Mouse (Mus musculus) forebrain, embryonic 15.5 days (tissue): ENCODE results near the gene M1ap. TPM values are rescaled to one million over a fixed set of nuclear protein-coding genes. Genes with fewer than 3 reads are reported as not detected.

ENCODE experiments used
- ATAC-seq: fragments of 200-750 bp; cut with Nextera tagmentation; replicated peaks from 2 replicates; pipeline ENCODE4 v1.8.0; 2017; ENCODE audit warnings: mild to moderate bottlenecking, moderate TSS enrichment, moderate library complexity
- H3K27ac ChIP-seq: fragments of 300-500 bp; sonication (generic); replicated peaks from 2 replicates; pipeline ENCODE4 v1.5.1; 2015; ENCODE audit warnings: mild to moderate bottlenecking, inconsistent platforms
- H3K27me3 ChIP-seq: fragments of 300-500 bp; sonication (generic); 2 replicates; pipeline ENCODE4 v1.6.1; 2015; ENCODE audit warnings: inconsistent platforms
- H3K36me3 ChIP-seq: fragments of 300-500 bp; sonication (generic); 2 replicates; pipeline ENCODE4 v1.6.1; 2015; ENCODE audit warnings: mild to moderate bottlenecking, inconsistent platforms
- H3K4me1 ChIP-seq: fragments of 300-500 bp; sonication (generic); 2 replicates; pipeline ENCODE4 v1.6.1; 2015; ENCODE audit warnings: inconsistent platforms
- H3K4me2 ChIP-seq: fragments of 300-500 bp; sonication (generic); replicated peaks from 2 replicates; pipeline ENCODE4 v1.6.1; 2015; ENCODE audit warnings: mild to moderate bottlenecking, inconsistent platforms
- H3K4me3 ChIP-seq: fragments of 300-500 bp; sonication (generic); 2 replicates; pipeline ENCODE4 v1.5.1; 2015; ENCODE audit warnings: mild to moderate bottlenecking, inconsistent platforms
- H3K9ac ChIP-seq: fragments of 300-500 bp; sonication (generic); replicated peaks from 2 replicates; pipeline ENCODE4 v1.6.1; 2015; ENCODE audit warnings: mild to moderate bottlenecking, inconsistent platforms
- H3K9me3 ChIP-seq: fragments of 300-500 bp; sonication (generic); 2 replicates; pipeline ENCODE4 v1.6.1; 2016; ENCODE audit warnings: inconsistent platforms
- WGBS: fragments of 180-500 bp; shearing (Covaris S2); methylation state at CpG from one replicate; pipeline ENCODE4 v1.1.7; 2015; ENCODE audit warnings: mixed read lengths; 5-methylcytosine and 5-hydroxymethylcytosine counted together
- polyA plus RNA-seq: library from polyadenylated mRNA; unstranded; fragments of >200 nt; fragmentation: Nextera tagmentation; extraction: Ambion mirVana; gene quantifications from 2 replicates; pipeline ENCODE4 v1.2.1, GENCODE M21; 2015

Gene M1ap
- polyA plus RNA-seq, 1 experiment from 2014 or later: not detected

GRCm38 (mm10) chr6:82998326-82998725 is 51.6 kb downstream of the M1ap start:
- no peak overlapping the region for H3K4me2 ChIP-seq
- no peak overlapping the region for H3K9ac ChIP-seq
- ATAC-seq: no peak
- H3K27me3 ChIP-seq: 0 out of 2 replicates have a peak, but pooled peaks cover 3% of the 10 kb centered on the region
- H3K27ac ChIP-seq: no peak overlapping the region
- no peaks in the 10 kb centered on the region for H3K9me3 ChIP-seq
- H3K36me3 ChIP-seq: no peaks in the 10 kb centered on the region
- 63% methylated on average over 4 of the region's 4 CpGs for WGBS
- no peak overlapping the region for H3K4me3 ChIP-seq
- H3K4me1 ChIP-seq: 0 out of 2 replicates have a peak, but pooled peaks cover 4% of the 10 kb centered on the region

- H3K9ac ChIP-seq: no peak overlapping the region
- no peak overlapping the region for H3K27ac ChIP-seq
- H3K36me3 ChIP-seq: no peaks in the 10 kb centered on the region
- H3K4me1 ChIP-seq: 0 out of 2 replicates have a peak, but pooled peaks cover 4% of the 10 kb centered on the region
- H3K27me3 ChIP-seq: 0 out of 2 replicates have a peak, but pooled peaks cover 3% of the 10 kb centered on the region
- ATAC-seq: no peak
- H3K9me3 ChIP-seq: no peaks in the 10 kb centered on the region
- no peak overlapping the region for H3K4me3 ChIP-seq
- H3K4me2 ChIP-seq: no peak overlapping the region
- WGBS: 60% methylated on average over 8 of the region's 8 CpGs
These were observed 53.3 kb downstream of the M1ap start for GRCm38 (mm10) chr6:82999986-83000385.

GRCm38 (mm10) chr6:83003082-83003481 is 56.4 kb downstream of the M1ap start:
- 94% methylated on average over 1 of the region's 1 CpGs for WGBS
- Histone ChIP-seq H3K27me3 (no peaks in the 10 kb centered on the region), H3K36me3 (no peaks in the 10 kb centered on the region), H3K9ac (no peak overlapping the region), H3K9me3 (no peaks in the 10 kb centered on the region), H3K4me3 (no peak overlapping the region), H3K4me2 (no peak overlapping the region), H3K27ac (no peak overlapping the region), H3K4me1 (no peaks in the 10 kb centered on the region)
- ATAC-seq: no peak

GRCm38 (mm10) chr6:83003850-83004249 is 57.1 kb downstream of the M1ap start:
- no peak overlapping the region for H3K4me2 ChIP-seq
- no peaks in the 10 kb centered on the region for H3K36me3 ChIP-seq
- no peak overlapping the region for H3K9ac ChIP-seq
- H3K9me3 ChIP-seq: no peaks in the 10 kb centered on the region
- H3K4me1 ChIP-seq: no peaks in the 10 kb centered on the region
- ATAC-seq: no peak
- H3K4me3 ChIP-seq: no peak overlapping the region
- 86% methylated on average over 5 of the region's 5 CpGs for WGBS
- H3K27me3 ChIP-seq: no peaks in the 10 kb centered on the region
- no peak overlapping the region for H3K27ac ChIP-seq

- H3K27me3 ChIP-seq: no peaks in the 10 kb centered on the region
- H3K9ac ChIP-seq: no peak overlapping the region
- H3K4me3 ChIP-seq: no peak overlapping the region
- 81% methylated on average over 2 of the region's 2 CpGs for WGBS
- H3K9me3 ChIP-seq: no peaks in the 10 kb centered on the region
- H3K4me1 ChIP-seq: no peaks in the 10 kb centered on the region
- H3K36me3 ChIP-seq: no peaks in the 10 kb centered on the region
- no peak overlapping the region for H3K4me2 ChIP-seq
- no peak for ATAC-seq
- H3K27ac ChIP-seq: no peak overlapping the region
These were observed 57.6 kb downstream of the M1ap start for GRCm38 (mm10) chr6:83004309-83004708.

- no peak for ATAC-seq
- H3K4me2 ChIP-seq: no peak overlapping the region
- no peaks in the 10 kb centered on the region for H3K36me3 ChIP-seq
- no peak overlapping the region for H3K9ac ChIP-seq
- no peak overlapping the region for H3K27ac ChIP-seq
- H3K9me3 ChIP-seq: no peaks in the 10 kb centered on the region
- H3K4me3 ChIP-seq: no peak overlapping the region
- 62% methylated on average over 7 of the region's 7 CpGs for WGBS
- no peaks in the 10 kb centered on the region for H3K4me1 ChIP-seq
- H3K27me3 ChIP-seq: no peaks in the 10 kb centered on the region
These were observed 58.2 kb downstream of the M1ap start for GRCm38 (mm10) chr6:83004872-83005271.

GRCm38 (mm10) chr6:83005444-83006011 is 58.8 kb downstream of the M1ap start:
- no peak overlapping the region for H3K4me3 ChIP-seq
- H3K36me3 ChIP-seq: no peaks in the 10 kb centered on the region
- no peaks in the 10 kb centered on the region for H3K4me1 ChIP-seq
- no peak for ATAC-seq
- no peak overlapping the region for H3K27ac ChIP-seq
- no peaks in the 10 kb centered on the region for H3K27me3 ChIP-seq
- 86% methylated on average over 10 of the region's 10 CpGs for WGBS
- H3K9me3 ChIP-seq: no peaks in the 10 kb centered on the region
- no peak overlapping the region for H3K9ac ChIP-seq
- H3K4me2 ChIP-seq: no peak overlapping the region

GRCm38 (mm10) chr6:83006114-83006513 is 59.4 kb downstream of the M1ap start:
- no peak overlapping the region for H3K4me2 ChIP-seq
- no peak for ATAC-seq
- H3K36me3 ChIP-seq: no peaks in the 10 kb centered on the region
- 91% methylated on average over 6 of the region's 6 CpGs for WGBS
- H3K27ac ChIP-seq: no peak overlapping the region
- no peaks in the 10 kb centered on the region for H3K9me3 ChIP-seq
- H3K9ac ChIP-seq: no peak overlapping the region
- no peak overlapping the region for H3K4me3 ChIP-seq
- no peaks in the 10 kb centered on the region for H3K27me3 ChIP-seq
- no peaks in the 10 kb centered on the region for H3K4me1 ChIP-seq

GRCm38 (mm10) chr6:83008659-83009058 is 62.0 kb downstream of the M1ap start:
- WGBS: 87% methylated on average over 3 of the region's 3 CpGs
- Histone ChIP-seq H3K4me3 (no peak overlapping the region), H3K4me1 (no peaks in the 10 kb centered on the region), H3K9ac (no peak overlapping the region), H3K4me2 (no peak overlapping the region), H3K9me3 (no peaks in the 10 kb centered on the region), H3K27ac (no peak overlapping the region), H3K27me3 (no peaks in the 10 kb centered on the region), H3K36me3 (no peaks in the 10 kb centered on the region)
- ATAC-seq: no peak

- no peak overlapping the region for H3K27ac ChIP-seq
- H3K36me3 ChIP-seq: no peaks in the 10 kb centered on the region
- 69% methylated on average over 7 of the region's 7 CpGs for WGBS
- H3K9ac ChIP-seq: no peak overlapping the region
- H3K4me1 ChIP-seq: no peaks in the 10 kb centered on the region
- H3K4me2 ChIP-seq: no peak overlapping the region
- H3K4me3 ChIP-seq: no peak overlapping the region
- no peaks in the 10 kb centered on the region for H3K27me3 ChIP-seq
- H3K9me3 ChIP-seq: no peaks in the 10 kb centered on the region
- no peak for ATAC-seq
These were observed 63.3 kb downstream of the M1ap start for GRCm38 (mm10) chr6:83010010-83010409.

GRCm38 (mm10) chr6:83011255-83011654 is 64.6 kb downstream of the M1ap start:
- Histone ChIP-seq H3K4me2 (no peak overlapping the region), H3K9me3 (no peaks in the 10 kb centered on the region), H3K4me3 (no peak overlapping the region), H3K36me3 (no peaks in the 10 kb centered on the region), H3K27me3 (no peaks in the 10 kb centered on the region), H3K9ac (no peak overlapping the region), H3K4me1 (no peaks in the 10 kb centered on the region), H3K27ac (no peak overlapping the region)
- no peak for ATAC-seq
- 87% methylated on average over 7 of the region's 7 CpGs for WGBS

GRCm38 (mm10) chr6:83011756-83012155 is 65.1 kb downstream of the M1ap start:
- H3K4me1 ChIP-seq: no peaks in the 10 kb centered on the region
- H3K27ac ChIP-seq: no peak overlapping the region
- H3K36me3 ChIP-seq: no peaks in the 10 kb centered on the region
- no peak overlapping the region for H3K4me3 ChIP-seq
- no peak for ATAC-seq
- no peak overlapping the region for H3K4me2 ChIP-seq
- no peak overlapping the region for H3K9ac ChIP-seq
- WGBS: 76% methylated on average over 6 of the region's 6 CpGs
- no peaks in the 10 kb centered on the region for H3K27me3 ChIP-seq
- no peaks in the 10 kb centered on the region for H3K9me3 ChIP-seq

- H3K4me3 ChIP-seq: no peak overlapping the region
- no peaks in the 10 kb centered on the region for H3K36me3 ChIP-seq
- ATAC-seq: no peak
- H3K9me3 ChIP-seq: no peaks in the 10 kb centered on the region
- no peaks in the 10 kb centered on the region for H3K4me1 ChIP-seq
- no peak overlapping the region for H3K4me2 ChIP-seq
- no peaks in the 10 kb centered on the region for H3K27me3 ChIP-seq
- no peak overlapping the region for H3K9ac ChIP-seq
- H3K27ac ChIP-seq: no peak overlapping the region
- WGBS: 49% methylated on average over 5 of the region's 5 CpGs
These were observed 66.7 kb downstream of the M1ap start for GRCm38 (mm10) chr6:83013444-83013843.
